Comparison of ENCODE assay signal across 14 mouse cellular contexts in the genomic region with DNA sequence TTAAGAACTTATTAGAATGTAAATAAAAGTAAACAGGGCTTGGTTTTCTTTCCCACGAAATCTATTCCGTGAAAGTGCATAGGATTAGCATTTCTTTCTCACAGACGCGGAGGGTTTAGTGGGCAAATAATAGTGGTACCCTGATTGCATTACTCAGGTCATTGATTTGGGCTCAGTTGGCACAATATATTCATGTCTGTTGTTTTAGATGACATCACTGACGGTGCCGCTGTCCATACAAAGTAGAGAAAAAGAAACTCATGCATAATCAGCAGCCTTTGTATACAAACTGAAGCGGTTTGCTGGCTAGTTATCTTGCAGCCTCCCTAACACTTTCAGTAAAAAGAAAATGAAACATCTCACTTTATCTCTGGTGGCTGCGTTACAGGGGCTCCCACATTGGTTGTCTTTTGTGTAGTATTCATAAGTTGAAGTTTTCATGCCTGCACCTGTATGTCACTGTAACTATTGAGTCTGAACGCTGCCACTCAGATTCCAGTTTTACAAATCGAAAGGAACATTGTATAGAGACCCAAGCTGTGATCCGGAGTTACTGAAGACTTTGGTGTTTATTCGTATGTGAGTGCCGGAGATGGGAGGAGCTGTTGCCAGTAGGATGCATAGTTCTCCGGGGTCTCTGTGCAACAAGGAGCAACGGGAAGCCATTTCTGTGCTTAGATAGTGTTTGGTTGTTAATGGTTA. TPM values are rescaled to one million over a fixed set of nuclear protein-coding genes. Genes with fewer than 3 reads are reported as not detected.
DNase-seq lines count a peak whose midpoint lies in the region; ATAC-seq lines count a peak whose summit lies in the region.
"Had no signal": no experiment of that assay in that cellular context is flagged by ENCODE, and none has a peak within 500 bp of the region (broad histone marks: within the 10 kb centered on the region; RNA-seq: fewer than 3 reads in every experiment).

No protein-coding gene starts in this region.

- WGBS in heart, embryonic 13.5 days: 68% methylated on average over 15 of the region's 15 CpGs
- 57% methylated on average over 15 of the region's 15 CpGs for WGBS in forebrain, embryonic 10.5 days
- WGBS in hindbrain, embryonic 13.5 days: 35% methylated on average over 15 of the region's 15 CpGs
- WGBS in midbrain, embryonic 16.5 days: 23% methylated on average over 15 of the region's 15 CpGs
- WGBS in intestine, embryonic 16.5 days: 65% methylated on average over 15 of the region's 15 CpGs

- H3K4me1 ChIP-seq in heart, embryonic 13.5 days: peaks cover 14% of the 10 kb centered on the region
- H3K4me1 ChIP-seq in forebrain, embryonic 10.5 days: peaks cover 38% of the 10 kb centered on the region
- H3K4me1 ChIP-seq in hindbrain, embryonic 13.5 days (replicated peaks): peaks cover 11% of the 10 kb centered on the region; the same call in 1 of the 2 replicates
- peaks cover 5% of the 10 kb centered on the region; the same call in 1 of the 2 replicates for H3K4me1 ChIP-seq in midbrain, embryonic 16.5 days (ENCODE audit: control insufficient read depth, insufficient read depth, low read length)
- peaks cover 7% of the 10 kb centered on the region; the same call in 1 of the 2 replicates for H3K4me1 ChIP-seq in intestine, embryonic 16.5 days (ENCODE audit: control insufficient read depth, insufficient read depth, low read length)

- H3K27ac ChIP-seq in heart, embryonic 13.5 days (replicated peaks): no peak overlapping the region
- peak overlapping the region; percentile 65; the same call in 1 of the 2 replicates for H3K27ac ChIP-seq in forebrain, embryonic 10.5 days
- 0 out of 2 replicates have a peak overlapping the region, but pooled peaks have one; percentile 2 for H3K27ac ChIP-seq in hindbrain, embryonic 13.5 days
- H3K27ac ChIP-seq in midbrain, embryonic 16.5 days (ENCODE audit: low read length): 0 out of 2 replicates have a peak overlapping the region, but pooled peaks have one; percentile 7
- H3K27ac ChIP-seq in intestine, embryonic 16.5 days (ENCODE audit: low read length): no peak overlapping the region

- no peak for ATAC-seq in heart, embryonic 13.5 days (ENCODE audit: extremely low read depth, insufficient number of reproducible peaks, low FRiP score, low TSS enrichment)
- no peak for ATAC-seq in hindbrain, embryonic 13.5 days (ENCODE audit: low FRiP score)
- ATAC-seq in midbrain, embryonic 16.5 days: no peak
- no peak for ATAC-seq in intestine, embryonic 16.5 days
- ATAC-seq in granulocyte monocyte progenitor cell, adult 5-6 weeks (replicated peaks; ENCODE audit: poor library complexity, severe bottlenecking): no peak

- no peak overlapping the region for H3K4me3 ChIP-seq in heart, embryonic 13.5 days
- peak overlapping the region; percentile 27; the same call in 1 of the 2 replicates for H3K4me3 ChIP-seq in forebrain, embryonic 10.5 days
- peak overlapping the region; percentile 25 for H3K4me3 ChIP-seq in hindbrain, embryonic 13.5 days
- peak overlapping the region; percentile 27 for H3K4me3 ChIP-seq in midbrain, embryonic 16.5 days (ENCODE audit: low read depth, low read length)
- no peak overlapping the region for H3K4me3 ChIP-seq in intestine, embryonic 16.5 days (ENCODE audit: low read length)

- no peak for DNase-seq in heart, adult 8-10 months (ENCODE audit: low spot score)
- peak; percentile 16 for DNase-seq in forebrain, embryonic 10.5 days (ENCODE audit: extremely low spot score, low spot score)
- no peak for DNase-seq in gastrocnemius, adult 18-20 months (ENCODE audit: low spot score)
- DNase-seq: gastrocnemius, postnatal 36 days; kidney, adult 11 months had no signal

- H3K9me3 ChIP-seq in heart, embryonic 13.5 days: no peaks in the 10 kb centered on the region
- no peaks in the 10 kb centered on the region; the same call in 1 of the 2 replicates for H3K9me3 ChIP-seq in forebrain, embryonic 10.5 days
- H3K9me3 ChIP-seq in hindbrain, embryonic 13.5 days: no peaks in the 10 kb centered on the region
- H3K9me3 ChIP-seq in midbrain, embryonic 16.5 days (replicated peaks; ENCODE audit: control insufficient read depth, low read length, poor library complexity, severe bottlenecking): no peaks in the 10 kb centered on the region
- H3K9me3 ChIP-seq in intestine, embryonic 16.5 days (ENCODE audit: control insufficient read depth, low read length): no peaks in the 10 kb centered on the region

- H3K4me2 ChIP-seq in heart, embryonic 13.5 days: 0 out of 2 replicates have a peak overlapping the region, but pooled peaks have one; percentile 7
- H3K4me2 ChIP-seq in hindbrain, embryonic 13.5 days: peak overlapping the region; percentile 52
- H3K4me2 ChIP-seq in midbrain, embryonic 16.5 days (ENCODE audit: low read length): peak overlapping the region; percentile 65
- H3K4me2 ChIP-seq in intestine, embryonic 16.5 days (ENCODE audit: low read depth, low read length): no peak overlapping the region

- H3K9ac ChIP-seq in heart, embryonic 13.5 days: no peak overlapping the region
- H3K9ac ChIP-seq in hindbrain, embryonic 13.5 days: peak overlapping the region; percentile 6; the same call in 1 of the 2 replicates
- H3K9ac ChIP-seq in midbrain, embryonic 16.5 days (ENCODE audit: low read depth, low read length): no peak overlapping the region
- H3K9ac ChIP-seq in intestine, embryonic 16.5 days (ENCODE audit: low read depth, low read length): no peak overlapping the region

- no peaks in the 10 kb centered on the region for H3K27me3 ChIP-seq in heart, embryonic 13.5 days (replicated peaks)
- no peaks in the 10 kb centered on the region for H3K27me3 ChIP-seq in forebrain, embryonic 10.5 days (ENCODE audit: poor library complexity, severe bottlenecking)
- H3K27me3 ChIP-seq in hindbrain, embryonic 13.5 days: no peaks in the 10 kb centered on the region
- no peaks in the 10 kb centered on the region for H3K27me3 ChIP-seq in midbrain, embryonic 16.5 days (ENCODE audit: control insufficient read depth, insufficient read depth, low read depth, low read length)
- H3K27me3 ChIP-seq in intestine, embryonic 16.5 days (replicated peaks; ENCODE audit: control insufficient read depth, insufficient read depth, low read length): no peaks in the 10 kb centered on the region

- no peaks in the 10 kb centered on the region for H3K36me3 ChIP-seq in heart, embryonic 13.5 days
- no peaks in the 10 kb centered on the region for H3K36me3 ChIP-seq in forebrain, embryonic 10.5 days (replicated peaks)
- H3K36me3 ChIP-seq in hindbrain, embryonic 13.5 days: no peaks in the 10 kb centered on the region
- no peaks in the 10 kb centered on the region for H3K36me3 ChIP-seq in midbrain, embryonic 16.5 days (ENCODE audit: control insufficient read depth, insufficient read depth, low read length)
- no peaks in the 10 kb centered on the region for H3K36me3 ChIP-seq in intestine, embryonic 16.5 days (ENCODE audit: control insufficient read depth, insufficient read depth, low read length)

RNA-seq across cellular contexts. Expression of a gene that starts 3.8 kb away (rescaled TPM):
- polyA plus RNA-seq in heart, embryonic 13.5 days (2015; fragmentation: Nextera tagmentation; extraction: Ambion mirVana): 15.7 and 18.1 TPM in 2 replicates
- total RNA-seq in heart, adult 8-10 months (2022): 1 to 10 TPM; 4.1 to 8.3 (median 5.9) TPM
- polyA plus RNA-seq in forebrain, embryonic 10.5 days (2016; fragmentation: Nextera tagmentation; extraction: Ambion mirVana): 28.9 and 31.2 TPM in 2 replicates
- polyA plus RNA-seq in hindbrain, embryonic 13.5 days (2015; fragmentation: Nextera tagmentation; extraction: Ambion mirVana): 16.5 and 18.5 TPM in 2 replicates
- 18.2 and 24.7 TPM in 2 replicates for polyA plus RNA-seq in midbrain, embryonic 16.5 days (2015; fragmentation: Nextera tagmentation; extraction: Ambion mirVana)
- polyA plus RNA-seq in intestine, embryonic 16.5 days (2015; fragmentation: Nextera tagmentation; extraction: Ambion mirVana): 26.5 and 26.8 TPM in 2 replicates
- total RNA-seq in gastrocnemius, adult 18-20 months (2021): 1 to 10 TPM; 4.6 to 5.0 TPM
- total RNA-seq in granulocyte monocyte progenitor cell, adult 5-6 weeks (2014; fragmentation: Nextera tagmentation): 7.3 and 13.8 TPM in 2 replicates
- total RNA-seq in granulocyte monocyte progenitor cell, adult 5-6 weeks (2017): 14.1 and 16.8 TPM in 2 replicates

RNA-seq across cellular contexts. Expression of a gene that starts 17.8 kb away (rescaled TPM):
- polyA plus RNA-seq in heart, embryonic 13.5 days (2015; fragmentation: Nextera tagmentation; extraction: Ambion mirVana): not detected in 2 replicates
- not detected for total RNA-seq in heart, adult 8-10 months (2022)
- not detected in 2 replicates for polyA plus RNA-seq in forebrain, embryonic 10.5 days (2016; fragmentation: Nextera tagmentation; extraction: Ambion mirVana)
- not detected in 2 replicates for polyA plus RNA-seq in hindbrain, embryonic 13.5 days (2015; fragmentation: Nextera tagmentation; extraction: Ambion mirVana)
- polyA plus RNA-seq in midbrain, embryonic 16.5 days (2015; fragmentation: Nextera tagmentation; extraction: Ambion mirVana): not detected in 2 replicates
- polyA plus RNA-seq in intestine, embryonic 16.5 days (2015; fragmentation: Nextera tagmentation; extraction: Ambion mirVana): not detected in 2 replicates
- not detected for total RNA-seq in gastrocnemius, adult 18-20 months (2021)
- total RNA-seq in granulocyte monocyte progenitor cell, adult 5-6 weeks (2014; fragmentation: Nextera tagmentation): not detected in 2 replicates
- total RNA-seq in granulocyte monocyte progenitor cell, adult 5-6 weeks (2017): not detected in 2 replicates
- total RNA-seq: gastrocnemius, postnatal 36 days; liver, adult 2 months had no signal
- polyA plus RNA-seq: C2C12; heart, postnatal 0 days; liver, adult 2 months; stomach, embryonic 16.5 days had no signal

RNA-seq across cellular contexts. Expression of a gene that starts 39.0 kb away (rescaled TPM):
- 7.5 and 7.6 TPM in 2 replicates for polyA plus RNA-seq in heart, embryonic 13.5 days (2015; fragmentation: Nextera tagmentation; extraction: Ambion mirVana)
- total RNA-seq in heart, adult 8-10 months (2022): 10 to 100 TPM; 19.0 to 22.5 (median 21.7) TPM
- 14.0 and 14.5 TPM in 2 replicates for polyA plus RNA-seq in forebrain, embryonic 10.5 days (2016; fragmentation: Nextera tagmentation; extraction: Ambion mirVana)
- 5.8 and 6.2 TPM in 2 replicates for polyA plus RNA-seq in hindbrain, embryonic 13.5 days (2015; fragmentation: Nextera tagmentation; extraction: Ambion mirVana)
- polyA plus RNA-seq in midbrain, embryonic 16.5 days (2015; fragmentation: Nextera tagmentation; extraction: Ambion mirVana): 6.9 and 7.1 TPM in 2 replicates
- 7.7 and 8.7 TPM in 2 replicates for polyA plus RNA-seq in intestine, embryonic 16.5 days (2015; fragmentation: Nextera tagmentation; extraction: Ambion mirVana)
- total RNA-seq in gastrocnemius, adult 18-20 months (2021): 10 to 100 TPM; 22.7 to 27.2 TPM
- total RNA-seq in granulocyte monocyte progenitor cell, adult 5-6 weeks (2014; fragmentation: Nextera tagmentation): 34.3 and 38.0 TPM in 2 replicates
- total RNA-seq in granulocyte monocyte progenitor cell, adult 5-6 weeks (2017): 27.4 and 28.1 TPM in 2 replicates

Comparison
In these comparisons a context has a peak if more than half of its experiments do, and no peak if none do; other contexts are left out.
1. H3K27ac ChIP-seq: peak in forebrain, embryonic 10.5 days (single experiment), hindbrain, embryonic 13.5 days (single experiment) and midbrain, embryonic 16.5 days (single experiment); none in heart, embryonic 13.5 days (single experiment) and intestine, embryonic 16.5 days (single experiment).
2. H3K4me3 ChIP-seq: peak in forebrain, embryonic 10.5 days (single experiment), hindbrain, embryonic 13.5 days (single experiment) and midbrain, embryonic 16.5 days (single experiment); none in heart, embryonic 13.5 days (single experiment) and intestine, embryonic 16.5 days (single experiment).